Mouse (Mus musculus) testis, adult 2 months (tissue): Measurements from ENCODE around the gene Nab1.

ENCODE experiments used
- CTCF ChIP-seq: fragments of 200-500 bp; IDR thresholded peaks from 2 replicates; pipeline ENCODE4 v1.5.1; 2012; ENCODE audit warnings: low read depth, mild to moderate bottlenecking, inconsistent platforms, low read length, moderate library complexity; ENCODE audit not compliant: control insufficient read depth, insufficient read depth, insufficient replicate concordance
- POLR2A ChIP-seq: fragments of 200-500 bp; IDR thresholded peaks from 2 replicates; pipeline ENCODE4 v1.6.1; 2012; ENCODE audit warnings: low read depth, mild to moderate bottlenecking, inconsistent platforms, low read length, moderate library complexity; ENCODE audit not compliant: control insufficient read depth

DNA sequence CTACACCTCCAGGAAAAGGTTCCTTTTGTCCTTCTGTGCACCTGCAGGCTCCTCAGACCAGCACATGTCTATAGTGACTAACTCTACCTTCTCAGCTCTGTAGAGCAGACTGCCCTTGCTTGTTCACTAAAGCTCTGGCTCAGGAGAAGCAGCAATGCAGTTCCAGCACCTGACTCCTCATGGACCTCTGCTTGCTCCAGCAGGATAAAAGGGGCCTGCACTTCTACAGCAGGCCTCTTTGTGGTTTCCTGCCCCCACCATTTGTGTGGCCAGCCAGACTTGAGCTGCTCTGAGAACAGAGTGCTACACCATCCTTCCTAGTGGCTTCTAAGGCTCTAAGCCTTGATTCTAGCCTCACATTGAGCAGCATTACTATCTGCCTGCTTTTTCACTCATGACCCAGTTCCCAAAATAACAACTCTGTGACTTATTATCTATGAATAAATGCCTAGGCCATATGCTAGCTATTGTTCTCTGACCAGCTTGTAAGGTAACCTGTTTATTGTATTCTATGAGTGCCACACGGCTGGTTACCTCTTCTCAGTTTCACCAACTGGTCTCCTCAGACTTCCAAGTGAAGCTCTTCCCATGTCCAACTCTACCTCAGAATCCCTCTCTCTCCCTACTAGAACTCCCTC, 11.4 kb upstream of the Nab1 start:
- no peak for TF ChIP-seq CTCF
- TF ChIP-seq POLR2A, result no peak
